Mouse (Mus musculus) spleen, postnatal 14 days (tissue): ENCODE results near the gene Uhrf2.

Experiments
- DNase-seq, 2 experiments: peaks; one replicate each; pipeline ENCODE4 v3.0.0; 2021 to 2022; ENCODE audit warnings: low spot score in 2 of 2

Uhrf2 gene

DNA sequence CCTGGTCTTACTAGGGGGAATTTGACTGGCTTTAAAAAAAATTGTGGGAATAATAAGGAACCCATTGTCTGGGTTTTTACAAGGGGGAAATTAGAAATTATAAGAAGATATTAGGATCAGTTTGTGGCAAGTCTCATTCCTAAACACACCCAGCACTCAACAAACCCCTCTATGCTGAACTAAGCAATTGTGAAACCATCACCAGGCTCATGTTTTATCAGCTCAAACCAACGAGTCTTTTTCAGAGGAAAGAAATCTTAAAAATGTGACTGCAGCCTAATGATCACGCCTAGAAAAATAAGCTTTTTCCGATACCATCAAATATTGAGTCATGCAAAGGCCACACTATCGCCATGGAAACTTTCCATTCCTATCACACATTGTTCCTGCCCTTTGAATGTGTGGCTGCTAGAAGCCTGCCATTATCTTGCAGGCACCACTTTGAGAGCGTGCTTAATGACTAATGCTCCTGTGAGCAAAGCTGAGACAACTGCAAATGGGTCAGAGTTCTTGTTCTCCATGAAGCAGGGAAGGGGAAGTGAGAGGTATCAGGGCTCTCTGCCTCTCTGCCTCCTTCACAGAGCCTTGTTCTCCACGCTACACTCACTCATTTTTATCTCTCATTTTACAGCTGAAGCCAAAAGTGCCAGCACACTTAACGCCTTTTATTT is 94.8 kb downstream of the Uhrf2 start:
- DNase-seq: no peak

DNA sequence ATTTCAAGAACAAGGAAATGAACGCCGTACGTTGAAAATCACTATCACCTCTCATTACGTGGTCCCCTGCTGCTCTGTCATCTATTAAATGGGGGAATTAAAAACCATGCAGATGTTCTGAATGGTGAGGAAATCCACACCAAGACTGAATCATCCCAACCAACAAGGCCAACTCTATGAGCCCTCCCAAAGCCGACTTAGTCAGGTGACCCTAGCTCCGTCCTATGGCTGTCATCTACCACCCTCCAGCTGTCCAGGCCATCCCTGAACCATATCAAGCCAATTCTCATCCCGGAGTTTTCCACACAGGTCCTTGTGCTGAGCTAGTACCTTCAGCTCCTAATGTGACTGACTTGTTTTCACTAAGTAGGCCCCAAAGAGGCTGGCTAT is 95.4 kb downstream of the Uhrf2 start:
- DNase-seq: no peak

DNA sequence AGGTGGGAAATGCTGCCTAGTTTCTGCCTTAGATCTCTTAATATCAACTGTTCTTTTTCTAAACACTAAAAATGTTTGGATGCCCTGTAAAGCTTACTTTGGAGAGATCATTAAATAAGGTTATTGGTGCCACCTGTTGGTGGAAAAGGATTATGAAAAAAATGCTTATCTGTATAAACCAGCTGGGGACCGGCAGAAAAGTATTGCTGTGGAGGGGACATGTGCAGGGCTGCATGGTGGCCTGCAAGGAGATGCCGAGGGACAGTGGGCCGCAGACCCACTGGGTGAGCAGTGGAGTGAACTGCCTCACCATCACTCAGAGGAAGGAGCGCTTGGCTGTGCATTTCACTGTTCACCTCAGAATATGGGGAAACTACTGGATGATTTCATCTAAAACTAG is 97.9 kb downstream of the Uhrf2 start:
- DNase-seq: no peak

DNA sequence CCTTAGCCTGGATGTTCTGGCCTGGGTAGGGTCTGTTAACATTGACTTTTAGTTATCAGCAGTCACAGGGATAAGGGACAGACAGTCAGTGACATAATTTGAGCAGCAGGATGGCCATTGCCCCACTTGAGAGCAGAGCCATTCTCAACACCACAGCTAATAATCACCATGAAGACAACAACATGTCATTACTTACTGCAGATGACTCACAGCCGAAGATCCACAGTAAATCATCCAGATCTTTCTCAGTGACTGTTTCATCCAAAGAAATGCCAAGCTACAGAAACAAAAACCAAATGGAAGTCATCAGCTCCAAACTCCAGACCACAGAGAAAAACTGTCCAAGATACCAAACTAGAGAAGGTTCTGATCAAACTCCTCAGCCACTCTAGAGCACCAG is 106.0 kb downstream of the Uhrf2 start:
- no peak for DNase-seq
